ENCODE assay signal across 5 mouse cellular contexts in genomic region chr17:33893011-33893410, GRCm38 (mm10).
A peak's percentile ranks its signal among the peaks of the same experiment; 100 is the strongest.
DNase-seq lines count a peak whose midpoint lies in the region; TF ChIP-seq lines count a peak whose summit lies in the region.
"Not testable (repeated sequence)": the region's sequence is repeated elsewhere in the genome, so short reads cannot be mapped to it uniquely, and the experiment has no call there.

No protein-coding gene starts in this region.

- not testable (repeated sequence) for H3K9me3 ChIP-seq in E14TG2a.4 (ENCODE audit: low read length)

- DNase-seq in ES-CJ7 (ENCODE audit: low read depth, low spot score) (peak; percentile 77), NIH3T3 (ENCODE audit: low read depth) (peak; percentile 1), ZHBTc4 (ENCODE audit: low read depth, low spot score) (peak; percentile 59)
- peak; percentile 82 for DNase-seq in heart, adult 11 months

- peak overlapping the region; percentile 37 for H3K4me3 ChIP-seq in E14TG2a.4 (replicated peaks; ENCODE audit: low read length)

- H3K36me3 ChIP-seq in E14TG2a.4 (ENCODE audit: insufficient read depth, low read length), result peaks cover 14% of the 10 kb centered on the region

- H3K27me3 ChIP-seq in E14TG2a.4 (ENCODE audit: insufficient read depth, low read length), result not testable (repeated sequence)

- peaks cover 71% of the 10 kb centered on the region for H3K4me1 ChIP-seq in E14TG2a.4 (replicated peaks; ENCODE audit: low read depth, low read length)

- not testable (repeated sequence) for TF ChIP-seq CTCF in E14TG2a.4 (conservative IDR thresholded peaks at IDR 0.05; ENCODE audit: low read length)

Comparison
In these comparisons a context has a peak if more than half of its experiments do, and no peak if none do; other contexts are left out.
1. Peak in every context shown above with its lines: DNase-seq and H3K4me3 ChIP-seq.
2. DNase-seq: peak in every context shown above with its lines; median percentile 82 in heart, adult 11 months; 77 in ES-CJ7; 59 in ZHBTc4; 1 in NIH3T3.